Mouse (Mus musculus) right cerebral cortex, adult 18-20 months (tissue): Measurements from ENCODE around the gene Zbp1.

Experiments
- DNase-seq: peaks from one replicate; pipeline ENCODE4 v3.0.0; 2022; ENCODE audit warnings: mixed read lengths

The Zbp1 gene

DNA sequence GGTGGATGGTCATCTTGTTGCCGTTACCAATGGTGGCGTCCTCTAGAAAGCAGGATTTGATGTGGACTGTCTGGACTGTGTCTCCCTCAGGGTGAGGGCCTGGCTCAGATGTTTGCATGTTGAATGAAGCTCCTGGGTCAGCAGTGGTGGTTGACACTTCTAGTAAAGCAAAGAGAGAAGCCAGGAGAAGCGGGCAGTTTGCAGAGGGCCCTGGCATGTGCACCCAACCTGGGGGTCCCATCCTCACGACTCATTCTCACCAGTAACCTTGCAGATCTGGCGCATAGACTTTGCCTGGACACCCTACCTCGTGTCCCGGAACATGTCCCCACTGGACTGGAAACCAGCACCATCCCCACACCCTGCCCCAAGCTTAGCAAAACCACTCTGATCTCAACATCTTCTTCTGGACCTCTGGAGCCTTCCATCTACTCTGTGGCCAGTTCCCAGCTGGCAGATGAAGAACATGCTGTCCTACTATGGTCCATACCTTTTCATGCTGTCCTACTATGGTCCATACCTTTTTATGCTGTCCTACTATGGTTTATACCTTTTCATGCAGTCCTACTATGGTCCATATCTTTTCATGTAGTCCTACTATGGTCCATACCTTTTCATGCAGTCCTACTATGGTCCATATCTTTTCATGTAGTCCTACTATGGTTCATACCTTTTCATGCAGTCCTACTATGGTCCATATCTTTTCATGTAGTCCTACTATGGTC is 9.5 kb downstream of the Zbp1 start:
- DNase-seq, result no peak

- no peak for DNase-seq
Observed at GRCm38 (mm10) chr2:173207051-173207450, 11.7 kb downstream of the Zbp1 start.

- DNase-seq, result no peak
Observed at GRCm38 (mm10) chr2:173205563-173206099, 13.1 kb downstream of the Zbp1 start.

GRCm38 (mm10) chr2:173204671-173205070 is 14.1 kb downstream of the Zbp1 start:
- no peak for DNase-seq

DNA sequence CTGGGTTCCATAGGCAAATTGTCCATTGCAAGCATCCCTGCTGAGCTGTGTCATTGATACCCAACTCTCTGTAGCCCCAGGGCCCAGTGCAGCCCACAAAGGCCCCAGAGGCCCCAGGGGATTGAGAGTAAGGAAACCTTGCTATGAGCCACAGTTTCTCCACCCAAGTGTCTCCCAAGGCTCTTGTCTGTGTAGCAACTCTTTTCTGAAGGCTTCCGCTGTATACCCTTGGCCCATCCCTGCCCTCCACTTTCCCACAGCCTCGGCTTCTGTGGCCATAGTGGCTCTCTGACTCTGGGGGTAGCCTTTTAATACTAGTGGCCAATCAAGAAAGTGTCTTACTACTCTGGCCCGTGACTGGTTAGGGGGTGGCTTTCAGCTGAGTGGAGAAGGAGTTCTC is 15.0 kb downstream of the Zbp1 start:
- no peak for DNase-seq

DNA sequence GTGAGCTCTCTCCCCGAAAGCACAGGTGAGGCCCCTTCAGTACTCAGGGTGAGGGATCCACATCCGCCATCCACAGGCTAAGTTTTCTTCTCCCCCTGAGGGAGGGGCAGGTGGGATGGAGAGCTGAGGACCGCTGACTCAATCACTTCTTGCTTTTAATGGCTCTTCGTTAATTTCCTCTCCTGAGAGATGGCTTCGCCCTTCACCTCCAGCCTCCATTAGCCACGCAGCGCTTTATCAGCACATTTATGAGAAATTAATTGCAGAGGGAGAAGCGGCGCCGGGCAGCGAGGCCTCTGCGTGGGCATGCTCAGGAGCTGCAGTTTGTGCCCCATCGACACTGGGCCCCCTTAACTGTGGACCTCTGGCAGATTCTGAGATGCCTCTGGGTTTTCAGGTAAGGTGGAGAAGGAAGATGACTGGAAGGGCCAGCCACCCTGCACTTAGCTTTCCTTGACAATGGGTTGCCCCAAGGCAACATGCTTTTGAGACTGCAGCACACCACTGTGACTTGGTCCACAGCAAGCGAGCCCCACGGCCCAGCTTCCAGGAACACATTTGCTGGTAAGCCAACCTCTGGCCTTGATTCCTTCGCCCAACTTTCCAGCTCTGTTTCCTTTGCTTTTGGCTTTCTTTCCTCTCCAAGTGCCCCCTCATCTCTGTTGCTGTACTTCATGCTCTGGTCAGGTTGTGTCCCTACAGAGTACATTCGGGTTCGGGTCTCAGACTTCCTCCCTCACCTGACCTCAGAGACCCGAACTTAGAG is 15.6 kb downstream of the Zbp1 start:
- DNase-seq, result no peak

DNA sequence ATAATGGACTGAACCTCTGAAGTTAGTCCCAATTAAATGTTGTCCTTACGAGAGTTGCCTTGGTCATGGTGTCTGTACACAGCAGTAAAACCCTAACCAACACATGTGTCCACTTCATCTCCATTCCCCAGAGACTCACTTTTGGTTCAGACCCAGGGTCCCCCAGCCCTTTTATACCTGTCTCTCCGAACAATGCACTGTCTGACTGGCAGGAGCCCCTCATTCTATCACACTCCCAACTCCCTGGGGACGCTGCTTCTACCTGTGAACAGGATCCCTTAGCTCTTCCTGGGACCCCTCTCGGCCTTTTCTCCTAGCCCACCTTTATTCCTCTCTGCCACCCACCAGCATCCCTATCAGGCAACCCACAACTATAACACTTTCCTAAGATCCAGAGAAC is 23.9 kb downstream of the Zbp1 start:
- no peak for DNase-seq

- DNase-seq, result no peak
Observed at GRCm38 (mm10) chr2:173187182-173187855, 31.4 kb downstream of the Zbp1 start.

GRCm38 (mm10) chr2:173186047-173186943 is 32.4 kb downstream of the Zbp1 start:
- DNase-seq, result peak; percentile 70

DNA sequence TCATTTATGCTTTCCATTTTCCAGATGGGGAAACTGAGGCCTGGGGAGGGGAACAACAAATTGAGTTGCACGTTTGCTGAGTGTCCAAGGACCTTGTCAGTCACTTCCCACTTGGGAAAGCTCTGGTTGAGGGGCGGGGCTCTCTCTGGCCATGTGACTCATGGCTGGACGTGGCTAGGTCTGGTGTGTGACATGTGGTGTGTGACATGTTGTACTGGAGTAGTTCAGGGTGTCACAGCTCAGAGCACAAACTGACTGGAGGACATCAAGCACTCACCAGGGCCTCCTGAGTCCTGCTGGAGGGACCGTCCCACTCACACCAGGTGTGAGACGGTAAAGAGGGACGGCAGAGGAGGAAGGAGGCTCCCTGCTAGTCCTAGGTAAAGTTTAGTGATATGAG is 33.4 kb downstream of the Zbp1 start:
- DNase-seq, result no peak

- DNase-seq, result no peak
Observed at GRCm38 (mm10) chr2:173184475-173185080, 34.1 kb downstream of the Zbp1 start.

GRCm38 (mm10) chr2:173183836-173184460 is 34.8 kb downstream of the Zbp1 start:
- peak; percentile 41 for DNase-seq

GRCm38 (mm10) chr2:173183311-173183710 is 35.4 kb downstream of the Zbp1 start:
- no peak for DNase-seq

- no peak for DNase-seq
Observed at GRCm38 (mm10) chr2:173182796-173183195, 35.9 kb downstream of the Zbp1 start.

DNA sequence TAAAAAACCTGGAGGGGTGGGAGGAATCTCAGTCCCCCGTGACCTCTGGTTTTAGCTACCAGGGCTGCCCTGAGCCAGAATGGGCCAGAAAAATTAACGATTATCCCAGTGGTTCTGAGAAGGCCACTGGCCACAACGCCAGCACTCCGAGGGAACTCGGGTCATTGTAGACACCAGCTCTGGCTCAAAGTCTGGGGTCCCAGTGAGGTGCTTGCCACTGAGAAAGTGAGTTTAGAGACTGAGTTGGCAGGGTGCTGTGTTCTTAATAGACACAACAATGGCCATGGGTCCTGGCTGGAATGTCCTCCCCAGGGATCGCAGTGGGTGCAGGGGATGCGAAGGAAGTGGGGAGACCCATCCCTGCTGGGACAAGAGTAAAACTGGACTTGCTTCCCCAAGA is 36.8 kb downstream of the Zbp1 start:
- DNase-seq, result no peak

- DNase-seq, result no peak
Observed at GRCm38 (mm10) chr2:173181486-173181885, 37.2 kb downstream of the Zbp1 start.

DNA sequence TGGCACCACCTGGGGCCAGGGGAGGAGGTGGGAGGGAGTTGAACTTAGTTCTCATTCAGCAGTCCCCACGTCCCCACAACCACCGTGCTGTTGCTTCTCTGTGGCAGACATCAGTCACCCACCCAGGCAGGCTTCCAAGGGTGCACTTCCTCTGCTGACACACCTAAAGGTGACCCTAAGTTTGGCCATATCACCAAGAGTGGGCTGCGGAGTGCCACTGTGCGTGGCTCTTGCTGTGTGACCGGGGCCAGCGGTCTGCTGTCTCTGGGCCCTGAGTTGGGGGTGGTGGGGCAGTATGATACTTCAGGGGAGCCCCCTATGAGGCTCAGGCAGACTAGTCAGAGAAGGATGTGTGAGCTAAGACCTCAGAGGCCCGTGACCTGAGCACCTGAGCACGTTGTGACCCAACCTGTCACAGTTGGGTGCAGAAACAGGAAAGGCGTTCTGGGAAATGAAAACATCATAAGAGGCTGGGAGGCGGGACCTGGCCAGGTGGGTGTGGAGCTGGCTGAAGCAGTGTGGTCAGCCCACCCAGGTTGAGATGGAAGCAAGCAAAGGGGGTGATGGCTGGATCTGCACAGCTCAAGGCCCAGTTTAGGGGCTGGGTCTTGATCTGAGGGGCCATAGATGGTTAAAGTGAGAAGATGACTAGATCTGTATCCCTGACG is 37.9 kb downstream of the Zbp1 start:
- no peak for DNase-seq

DNA sequence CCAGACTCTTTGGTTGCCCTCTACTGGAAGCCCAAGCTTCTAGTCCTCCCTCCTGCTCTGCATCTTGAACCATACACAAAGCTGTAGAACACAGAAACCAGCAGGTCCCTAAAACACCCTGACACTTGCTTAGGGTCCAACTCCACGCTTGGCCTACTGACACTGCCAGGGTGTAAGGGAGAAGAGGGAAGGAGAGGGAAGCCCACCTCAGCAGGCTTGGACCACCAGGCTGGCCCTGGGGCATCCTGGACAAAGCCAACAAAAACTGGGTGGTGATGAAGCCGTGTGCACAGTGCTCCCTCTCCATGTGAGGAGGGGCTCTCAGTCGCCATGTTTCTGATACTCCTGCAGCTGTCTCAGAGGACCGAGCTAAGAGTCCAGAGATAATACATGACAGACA is 38.7 kb downstream of the Zbp1 start:
- DNase-seq, result no peak

GRCm38 (mm10) chr2:173179046-173179445 is 39.7 kb downstream of the Zbp1 start:
- no peak for DNase-seq

GRCm38 (mm10) chr2:173177951-173178350 is 40.8 kb downstream of the Zbp1 start:
- no peak for DNase-seq

GRCm38 (mm10) chr2:173177481-173177880 is 41.2 kb downstream of the Zbp1 start:
- DNase-seq, result no peak
